Mouse (Mus musculus): ENCODE results near the gene Trappc6b. TPM values are rescaled to one million over a fixed set of nuclear protein-coding genes. Genes with fewer than 3 reads are reported as not detected.
"Not testable (repeated sequence)": the region's sequence is repeated elsewhere in the genome, so short reads cannot be mapped to it uniquely, and the experiment has no call there.

The Trappc6b gene
- total and polyA plus RNA-seq, 2 experiments from 2014 or later: 57.8 to 96.6 TPM

GRCm38 (mm10) chr12:59066448-59067077 is 5.3 kb upstream of the Trappc6b start, which contains the start of gene Pnn:
Pnn (plus strand) TSS chr12:59066884.
- peak; percentile 99 for ATAC-seq (ENCODE audit: insufficient read depth, low read depth)
- TF ChIP-seq EP300 (IDR thresholded peaks at IDR 0.05; ENCODE audit: low read depth) (no peak; the same call in 1 of the 2 replicates), CTCF (IDR thresholded peaks at IDR 0.05; ENCODE audit: low read depth) (peak; percentile 22; the same call in 1 of the 2 replicates)
- peak within 1 kb of the TSS; percentile 82 for H3K4me2 ChIP-seq (ENCODE audit: low read depth, low read length)
- peaks cover 32% of the 10 kb centered on the region for H3K36me3 ChIP-seq (replicated peaks; ENCODE audit: control insufficient read depth, insufficient read depth, low read length)
- peak; percentile 99 for DNase-seq (ENCODE audit: low spot score)
- 0 out of 2 replicates have a peak, but pooled peaks cover 3% of the 10 kb centered on the region for H3K27me3 ChIP-seq (ENCODE audit: control insufficient read depth, insufficient read depth, low read length)
- peak within 1 kb of the TSS; percentile 97 for H3K9ac ChIP-seq (replicated peaks; ENCODE audit: low read depth, low read length)
- no peaks in the 10 kb centered on the region for H3K9me3 ChIP-seq (replicated peaks; ENCODE audit: control insufficient read depth, low read length)
- under 1% methylated on average over 41 of the region's 43 CpGs for WGBS
- peak within 1 kb of the TSS; percentile 88 for H3K27ac ChIP-seq (ENCODE audit: low read depth)
- peak within 1 kb of the TSS; percentile 83 for H3K4me3 ChIP-seq (ENCODE audit: low read depth, low read length)
- H3K4me1 ChIP-seq (ENCODE audit: control insufficient read depth, insufficient read depth): 0 out of 2 replicates have a peak, but pooled peaks cover 6% of the 10 kb centered on the region

DNA sequence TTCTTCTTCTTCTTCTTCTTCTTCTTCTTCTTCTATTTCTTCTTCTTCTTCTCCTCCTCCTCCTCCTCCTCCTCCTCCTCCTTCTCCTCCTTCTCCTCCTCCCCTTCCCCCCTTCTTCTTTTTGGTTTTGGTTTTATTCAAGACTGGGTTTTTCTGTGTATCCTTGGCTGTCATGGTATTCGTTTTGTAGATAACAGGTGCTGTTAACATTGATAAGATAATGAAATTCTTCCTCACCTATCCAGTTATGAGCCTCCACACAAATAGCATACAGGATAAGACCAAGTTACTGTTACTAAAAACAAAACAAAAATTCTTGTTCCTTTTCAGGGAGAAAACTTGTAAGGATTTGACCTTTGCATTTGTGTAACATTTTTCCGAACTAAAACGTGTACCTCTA is 4.5 kb upstream of the Trappc6b start:
- peak overlapping the region; percentile 83 for H3K4me3 ChIP-seq (ENCODE audit: low read depth, low read length)

GRCm38 (mm10) chr12:59064837-59065236 is 3.6 kb upstream of the Trappc6b start:
- Histone ChIP-seq H3K36me3 (replicated peaks; ENCODE audit: control insufficient read depth, insufficient read depth, low read length) (peaks cover 17% of the 10 kb centered on the region), H3K4me1 (ENCODE audit: control insufficient read depth, insufficient read depth) (peaks cover 14% of the 10 kb centered on the region; the same call in 1 of the 2 replicates), H3K4me3 (ENCODE audit: low read depth, low read length) (no peak overlapping the region), H3K4me2 (ENCODE audit: low read depth, low read length) (no peak overlapping the region), H3K27ac (ENCODE audit: low read depth) (no peak overlapping the region), H3K9ac (replicated peaks; ENCODE audit: low read depth, low read length) (no peak overlapping the region), H3K9me3 (replicated peaks; ENCODE audit: control insufficient read depth, low read length) (no peaks in the 10 kb centered on the region), H3K27me3 (ENCODE audit: control insufficient read depth, insufficient read depth, low read length) (0 out of 2 replicates have a peak, but pooled peaks cover 3% of the 10 kb centered on the region)
- no peak for ATAC-seq (ENCODE audit: insufficient read depth, low read depth)
- WGBS: 83% methylated on average over 8 of the region's 8 CpGs
- TF ChIP-seq CTCF (IDR thresholded peaks at IDR 0.05; ENCODE audit: low read depth): no peak
- no peak for TF ChIP-seq EP300 (IDR thresholded peaks at IDR 0.05; ENCODE audit: low read depth)
- no peak for DNase-seq (ENCODE audit: low spot score)

More for the DNA sequence above, 4.5 kb upstream of the Trappc6b start:
- peak overlapping the region; percentile 34; the same call in 1 of the 2 replicates for H3K9ac ChIP-seq (replicated peaks; ENCODE audit: low read depth, low read length)
- 0 out of 2 replicates have a peak, but pooled peaks cover 3% of the 10 kb centered on the region for H3K27me3 ChIP-seq (ENCODE audit: control insufficient read depth, insufficient read depth, low read length)
- DNase-seq (ENCODE audit: low spot score) (peak; percentile 19), ATAC-seq (ENCODE audit: insufficient read depth, low read depth) (no peak)
- peak overlapping the region; percentile 88 for H3K27ac ChIP-seq (ENCODE audit: low read depth)
- no peaks in the 10 kb centered on the region for H3K9me3 ChIP-seq (replicated peaks; ENCODE audit: control insufficient read depth, low read length)
- 51% methylated on average over 3 of the region's 3 CpGs for WGBS
- H3K4me1 ChIP-seq (ENCODE audit: control insufficient read depth, insufficient read depth): 0 out of 2 replicates have a peak, but pooled peaks cover 6% of the 10 kb centered on the region
- TF ChIP-seq EP300 (IDR thresholded peaks at IDR 0.05; ENCODE audit: low read depth): no peak
- no peak for TF ChIP-seq CTCF (IDR thresholded peaks at IDR 0.05; ENCODE audit: low read depth)
- H3K4me2 ChIP-seq (ENCODE audit: low read depth, low read length): peak overlapping the region; percentile 74
- peaks cover 25% of the 10 kb centered on the region for H3K36me3 ChIP-seq (replicated peaks; ENCODE audit: control insufficient read depth, insufficient read depth, low read length)

GRCm38 (mm10) chr12:59060322-59060721 is 950 bp downstream of the Trappc6b start:
- 38% methylated on average over 4 of the region's 4 CpGs for WGBS
- no peaks in the 10 kb centered on the region for H3K9me3 ChIP-seq (replicated peaks; ENCODE audit: control insufficient read depth, low read length)
- no peak for ATAC-seq (ENCODE audit: insufficient read depth, low read depth)

DNA sequence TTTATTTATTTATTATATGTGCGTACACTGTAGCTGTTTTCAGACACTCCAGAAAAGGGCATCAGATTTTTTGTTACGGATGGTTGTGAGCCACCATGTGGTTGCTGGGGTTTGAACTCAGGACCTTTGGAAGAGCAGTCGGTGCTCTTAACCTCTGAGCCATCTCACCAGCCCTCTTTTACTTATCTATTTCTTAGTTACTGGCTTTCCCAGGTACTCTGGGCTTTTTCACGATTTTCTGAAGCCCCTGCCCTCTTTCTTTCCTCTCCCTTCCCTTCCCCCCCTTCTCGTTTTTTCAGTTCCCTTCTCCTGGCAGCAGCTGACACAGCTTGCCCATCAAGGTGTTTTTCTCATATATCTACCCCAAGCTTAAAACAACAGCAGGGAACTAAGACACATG is 3.0 kb downstream of the Trappc6b start:
- DNase-seq (ENCODE audit: low spot score); H3K9ac ChIP-seq (replicated peaks; ENCODE audit: low read depth, low read length); ATAC-seq (ENCODE audit: insufficient read depth, low read depth); H3K9me3 ChIP-seq (replicated peaks; ENCODE audit: control insufficient read depth, low read length); H3K27me3 ChIP-seq (ENCODE audit: control insufficient read depth, insufficient read depth, low read length); H3K4me2 ChIP-seq (ENCODE audit: low read depth, low read length); H3K27ac ChIP-seq (ENCODE audit: low read depth); H3K4me3 ChIP-seq (ENCODE audit: low read depth, low read length): not testable (repeated sequence)
- Histone ChIP-seq H3K4me1 (ENCODE audit: control insufficient read depth, insufficient read depth) (peaks cover 13% of the 10 kb centered on the region; the same call in 1 of the 2 replicates), H3K36me3 (replicated peaks; ENCODE audit: control insufficient read depth, insufficient read depth, low read length) (peaks cover 10% of the 10 kb centered on the region; the same call in 1 of the 2 replicates)
- 85% methylated on average over 5 of the region's 5 CpGs for WGBS

More at GRCm38 (mm10) chr12:59060322-59060721, 950 bp downstream of the Trappc6b start:
- Histone ChIP-seq H3K27me3 (ENCODE audit: control insufficient read depth, insufficient read depth, low read length) (0 out of 2 replicates have a peak, but pooled peaks cover 3% of the 10 kb centered on the region), H3K4me3 (ENCODE audit: low read depth, low read length) (peak overlapping the region; percentile 91), H3K4me1 (ENCODE audit: control insufficient read depth, insufficient read depth) (peaks cover 13% of the 10 kb centered on the region; the same call in 1 of the 2 replicates), H3K27ac (ENCODE audit: low read depth) (peak overlapping the region; percentile 96), H3K4me2 (ENCODE audit: low read depth, low read length) (peak overlapping the region; percentile 82), H3K9ac (replicated peaks; ENCODE audit: low read depth, low read length) (peak overlapping the region; percentile 93), H3K36me3 (replicated peaks; ENCODE audit: control insufficient read depth, insufficient read depth, low read length) (peaks cover 10% of the 10 kb centered on the region; the same call in 1 of the 2 replicates)
- no peak for DNase-seq (ENCODE audit: low spot score)
- TF ChIP-seq EP300 (IDR thresholded peaks at IDR 0.05; ENCODE audit: low read depth) (0 out of 2 replicates have a peak, but pooled peaks have one; percentile 5), CTCF (IDR thresholded peaks at IDR 0.05; ENCODE audit: low read depth) (no peak)
